Mouse (Mus musculus): ENCODE data around the gene Cbarp. TPM values are rescaled to one million over a fixed set of nuclear protein-coding genes. Genes with fewer than 3 reads are reported as not detected.

The Cbarp gene
- total RNA-seq, 2 experiments from 2014 or later, result 3.2 to 4.1 TPM

GRCm38 (mm10) chr10:80147146-80147718, 6.6 kb upstream of the Cbarp start:
- intact Hi-C loops (cut with DNase I), result no loop called here
- DNase-seq, result peak in 1 of 2 experiments; percentile 60

- intact Hi-C loops (cut with DNase I), result no loop called here
- DNase-seq, result peak; percentile 69 to 80
Observed at GRCm38 (mm10) chr10:80146568-80147011, 6.0 kb upstream of the Cbarp start.

- peak; percentile 77 to 87 for DNase-seq
Observed at GRCm38 (mm10) chr10:80145896-80146295, 5.3 kb upstream of the Cbarp start.

GRCm38 (mm10) chr10:80144864-80145838, 4.5 kb upstream of the Cbarp start:
- DNase-seq, result peak; percentile 79 to 88
- intact Hi-C loops (cut with DNase I), result loop anchor here (1.0 to 5.0 kb wide), 3 partner anchors 20 to 288 kb away; partner anchors contain the start of genes Cirbp and Cnn2

More at GRCm38 (mm10) chr10:80145896-80146295, 5.3 kb upstream of the Cbarp start:
- intact Hi-C loops (cut with DNase I), result loop anchor here (1.0 kb wide), 1 partner anchor 19 kb away; the partner anchor contains the start of gene Cirbp

GRCm38 (mm10) chr10:80144159-80144558, 3.5 kb upstream of the Cbarp start:
- intact Hi-C loops (cut with DNase I), result loop anchor here (5.0 kb wide), 2 partner anchors 157 to 287 kb away; partner anchors contain the start of gene Cnn2
- no peak for DNase-seq

GRCm38 (mm10) chr10:80143664-80144063, 3.0 kb upstream of the Cbarp start:
- no peak for DNase-seq
- intact Hi-C loops (cut with DNase I), result loop anchor here (5.0 kb wide), 2 partner anchors 156 to 286 kb away; partner anchors contain the start of gene Cnn2

GRCm38 (mm10) chr10:80142530-80142925, 1.9 kb upstream of the Cbarp start:
- intact Hi-C loops (cut with DNase I), result loop anchor here (5.0 kb wide), 2 partner anchors 155 to 285 kb away; partner anchors contain the start of gene Cnn2
- no peak for DNase-seq

GRCm38 (mm10) chr10:80141786-80142529, 1.3 kb upstream of the Cbarp start:
- peak; percentile 97 to 98 for DNase-seq
- intact Hi-C loops (cut with DNase I), result loop anchor here (2.0 to 5.0 kb wide), 3 partner anchors 25 to 285 kb away; partner anchors contain the start of gene Cnn2

- peak; percentile 94 to 96 for DNase-seq
- intact Hi-C loops (cut with DNase I), result loop anchor here (2.0 to 5.0 kb wide), 3 partner anchors 24 to 284 kb away; partner anchors contain the start of gene Cnn2
Observed at GRCm38 (mm10) chr10:80141243-80141642, 608 bp upstream of the Cbarp start.

GRCm38 (mm10) chr10:80139975-80140665, 515 bp downstream of the Cbarp start:
- intact Hi-C loops (cut with DNase I), result loop anchor here (2.0 to 5.0 kb wide), 3 partner anchors 23 to 283 kb away; partner anchors contain the start of gene Cnn2
- DNase-seq, result no peak

GRCm38 (mm10) chr10:80139439-80139775, 1.2 kb downstream of the Cbarp start:
- DNase-seq, result no peak
- intact Hi-C loops (cut with DNase I), result no loop called here

- DNase-seq, result peak; percentile 64 to 70
- intact Hi-C loops (cut with DNase I), result no loop called here
Observed at GRCm38 (mm10) chr10:80138553-80139438, 1.8 kb downstream of the Cbarp start, which contains the start of gene Atp5d. Gene Atp5d (plus strand): TSS chr10:80138632.

- intact Hi-C loops (cut with DNase I), result no loop called here
- peak in 1 of 2 experiments; percentile 25 for DNase-seq
Observed at GRCm38 (mm10) chr10:80137626-80138552, 2.7 kb downstream of the Cbarp start.

GRCm38 (mm10) chr10:80136952-80137625, 3.5 kb downstream of the Cbarp start:
- DNase-seq, result peak in 1 of 2 experiments; percentile 13
- intact Hi-C loops (cut with DNase I), result no loop called here

GRCm38 (mm10) chr10:80136179-80136951, 4.3 kb downstream of the Cbarp start:
- intact Hi-C loops (cut with DNase I), result no loop called here

GRCm38 (mm10) chr10:80135641-80136040, 5.0 kb downstream of the Cbarp start:
- no peak for DNase-seq
- intact Hi-C loops (cut with DNase I), result no loop called here

More at GRCm38 (mm10) chr10:80136179-80136951, 4.3 kb downstream of the Cbarp start:
- DNase-seq, result peak in 1 of 2 experiments; percentile 14

Measured in heart, postnatal 10 days (tissue).